Comparison of ENCODE assay signal across 10 mouse cellular contexts in genomic region chr6:140995340-140996135, GRCm38 (mm10).
DNase-seq lines count a peak whose midpoint lies in the region; ATAC-seq lines count a peak whose summit lies in the region.
"Had no signal": no experiment of that assay in that cellular context is flagged by ENCODE, and none has a peak within 500 bp of the region (broad histone marks: within the 10 kb centered on the region; RNA-seq: fewer than 3 reads in every experiment).

No protein-coding gene starts in this region.

- H3K9ac ChIP-seq in midbrain, embryonic 15.5 days, result no peak overlapping the region
- H3K9ac ChIP-seq: limb, embryonic 15.5 days; stomach, embryonic 15.5 days had no signal

- no peaks in the 10 kb centered on the region for H3K27me3 ChIP-seq in midbrain, embryonic 15.5 days (replicated peaks)
- H3K27me3 ChIP-seq: limb, embryonic 15.5 days; stomach, embryonic 15.5 days had no signal

- no peaks in the 10 kb centered on the region for H3K36me3 ChIP-seq in midbrain, embryonic 15.5 days (replicated peaks)
- H3K36me3 ChIP-seq: limb, embryonic 15.5 days; stomach, embryonic 15.5 days had no signal

- H3K4me1 ChIP-seq in midbrain, embryonic 15.5 days, result peaks cover 19% of the 10 kb centered on the region
- H3K4me1 ChIP-seq: limb, embryonic 15.5 days; stomach, embryonic 15.5 days had no signal

- H3K9me3 ChIP-seq in midbrain, embryonic 15.5 days, result no peaks in the 10 kb centered on the region
- H3K9me3 ChIP-seq: limb, embryonic 15.5 days; stomach, embryonic 15.5 days had no signal

- intact Hi-C loops in left cerebral cortex, postnatal 4 days (cut with DNase I), result no loop called here

- peak; percentile 42 to 68; a peak in 3 of 4 replicates for ATAC-seq in hematopoietic stem cell, adult 5-6 weeks (replicated peaks in 1 of 2; ENCODE audit: insufficient read depth in 1 of 2, low FRiP score in 2 of 2, low TSS enrichment in 1 of 2, low read depth in 1 of 2, poor library complexity in 2 of 2, severe bottlenecking in 2 of 2)
- peak; percentile 46; the same call in 1 of the 2 replicates for ATAC-seq in midbrain, embryonic 15.5 days (replicated peaks)

- H3K27ac ChIP-seq in midbrain, embryonic 15.5 days, result peak overlapping the region; percentile 44; the same call in 1 of the 2 replicates
- H3K27ac ChIP-seq: limb, embryonic 15.5 days; stomach, embryonic 15.5 days had no signal

- no peak overlapping the region for H3K4me3 ChIP-seq in midbrain, embryonic 15.5 days
- H3K4me3 ChIP-seq: limb, embryonic 15.5 days; stomach, embryonic 15.5 days had no signal

- WGBS in midbrain, embryonic 15.5 days, result 41% methylated on average over 14 of the region's 14 CpGs

- no peak overlapping the region for H3K4me2 ChIP-seq in midbrain, embryonic 15.5 days
- H3K4me2 ChIP-seq: limb, embryonic 15.5 days; stomach, embryonic 15.5 days had no signal

- DNase-seq in adrenal gland, postnatal 10 days, result peak; percentile 25
- DNase-seq in adrenal gland, adult 2 months, result no peak
- DNase-seq in left cerebral cortex, postnatal 4 days, result peak; percentile 64
- DNase-seq in left cerebral cortex, adult 9 months (ENCODE audit: low spot score in 2 of 2), result no peak
- no peak for DNase-seq in thymus, postnatal 10 days (ENCODE audit: low spot score in 2 of 2)
- DNase-seq in spleen, postnatal 4 days (ENCODE audit: low spot score in 2 of 2), result no peak

Comparison
In these comparisons a context has a peak if more than half of its experiments do, and no peak if none do; other contexts are left out.
1. DNase-seq: peak in adrenal gland, postnatal 10 days (single experiment) and left cerebral cortex, postnatal 4 days (single experiment); none in adrenal gland, adult 2 months (single experiment), left cerebral cortex, adult 9 months (0 of 2), thymus, postnatal 10 days (0 of 2) and spleen, postnatal 4 days (0 of 2).